In genomic region chr3:84125704-84126289, GRCm38 (mm10) we compare ENCODE assay signal across 24 mouse cellular contexts. TPM values are rescaled to one million over a fixed set of nuclear protein-coding genes. Genes with fewer than 3 reads are reported as not detected.
DNase-seq lines count a peak whose midpoint lies in the region; ATAC-seq and TF ChIP-seq lines count a peak whose summit lies in the region.
"Had no signal": no experiment of that assay in that cellular context is flagged by ENCODE, and none has a peak within 500 bp of the region (broad histone marks: within the 10 kb centered on the region; RNA-seq: fewer than 3 reads in every experiment).

No protein-coding gene starts in this region.

- no peaks in the 10 kb centered on the region for H3K36me3 ChIP-seq in megakaryocyte, embryonic 14.5 days (replicated peaks; ENCODE audit: low read length)
- H3K36me3 ChIP-seq: forebrain, embryonic 15.5 days; neural tube, embryonic 12.5 days had no signal

- intact Hi-C loops in gastrocnemius, adult 2 months (cut with DNase I) = loop anchor here (10.0 kb wide), 1 partner anchor 211 kb away; no protein-coding TSS in a partner anchor

- H3K4me3 ChIP-seq in gastrocnemius, adult 2 months = no peak overlapping the region
- peak overlapping the region; percentile 53 for H3K4me3 ChIP-seq in megakaryocyte, embryonic 14.5 days (replicated peaks)
- H3K4me3 ChIP-seq: erythroblast, embryonic 14.5 days; forebrain, embryonic 15.5 days; neural tube, embryonic 12.5 days had no signal

- ATAC-seq in activated CD4-positive, CD25-positive, alpha-beta regulatory T cell, adult 4 months = peak; percentile 60
- no peak for ATAC-seq in frontal cortex, adult (ENCODE audit: low TSS enrichment)
- ATAC-seq: forebrain, embryonic 15.5 days; hindbrain, embryonic 16.5 days; liver, postnatal 0 days; midbrain, embryonic 16.5 days had no signal

- no peaks in the 10 kb centered on the region for H3K27me3 ChIP-seq in megakaryocyte, embryonic 14.5 days (replicated peaks)
- H3K27me3 ChIP-seq: forebrain, embryonic 15.5 days; neural tube, embryonic 12.5 days had no signal

- H3K4me1 ChIP-seq in megakaryocyte, embryonic 14.5 days = peaks cover 30% of the 10 kb centered on the region
- H3K4me1 ChIP-seq: forebrain, embryonic 15.5 days; neural tube, embryonic 12.5 days had no signal

- no peak for DNase-seq in gastrocnemius, adult 2 months
- no peak for DNase-seq in gastrocnemius, postnatal 10 days
- DNase-seq in 416B (ENCODE audit: low read depth) = peak; percentile 91
- DNase-seq in left cerebral cortex, adult 8-10 months (ENCODE audit: low spot score in 2 of 2) = no peak
- no peak for DNase-seq in layer of hippocampus, postnatal 10 days (ENCODE audit: low spot score in 2 of 2)
- DNase-seq: cerebellum, postnatal 10 days; kidney, adult 8-10 months; kidney, postnatal 36 days; liver; liver, postnatal 0 days; right cerebral cortex, postnatal 25 days; thymus, postnatal 25 days had no signal

- H3K9me3 ChIP-seq in megakaryocyte, embryonic 14.5 days = no peaks in the 10 kb centered on the region
- H3K9me3 ChIP-seq: forebrain, embryonic 15.5 days; neural tube, embryonic 12.5 days had no signal

- no peak for TF ChIP-seq CTCF in gastrocnemius, adult 2 months (IDR thresholded peaks at IDR 0.05)

- H3K27ac ChIP-seq in gastrocnemius, adult 2 months = 0 out of 2 replicates have a peak overlapping the region, but pooled peaks have one; percentile 24
- H3K27ac ChIP-seq: forebrain, embryonic 15.5 days; neural tube, embryonic 12.5 days had no signal

RNA-seq across cellular contexts. Expression of gene Mnd1, which starts 29.8 kb away (rescaled TPM):
- 1 to 10 TPM; 1.4 to 1.6 TPM for total RNA-seq in gastrocnemius, adult 2 months (2021)
- 1 to 10 TPM; 8.1 to 8.5 TPM for total RNA-seq in gastrocnemius, postnatal 10 days (2021)
- 1 to 10 TPM; 1.7 to 3.8 TPM for polyA plus RNA-seq in activated CD4-positive, CD25-positive, alpha-beta regulatory T cell, adult 4 months (2017; shearing (Covaris generic))
- 2.8 TPM in 1 of 2 replicates, not detected in the other for polyA plus RNA-seq in megakaryocyte, embryonic 14.5 days (2012; ENCODE audit: insufficient read depth, low replicate concordance)
- total RNA-seq in left cerebral cortex, adult 8-10 months (2022) = 1 to 10 TPM in 3 of 4 experiments, under 1 TPM in 1; 0.66 to 2.3 (median 1.4) TPM
- total RNA-seq in layer of hippocampus, postnatal 10 days (2021) = 1 to 10 TPM; 2.8 to 3.1 TPM

RNA-seq across cellular contexts. Expression of gene Gm6525, which starts 48.1 kb away (rescaled TPM):
- total RNA-seq in gastrocnemius, adult 2 months (2021) = not detected
- total RNA-seq in gastrocnemius, postnatal 10 days (2021) = under 1 TPM in 1 of 2 experiments, not detected in 1; 0.31 TPM
- not detected for polyA plus RNA-seq in activated CD4-positive, CD25-positive, alpha-beta regulatory T cell, adult 4 months (2017; shearing (Covaris generic))
- not detected in 2 replicates for polyA plus RNA-seq in megakaryocyte, embryonic 14.5 days (2012; ENCODE audit: insufficient read depth, low replicate concordance)
- total RNA-seq in left cerebral cortex, adult 8-10 months (2022) = not detected
- not detected for total RNA-seq in layer of hippocampus, postnatal 10 days (2021)
- total RNA-seq: gastrocnemius, adult 18-20 months; heart, postnatal 25 days; layer of hippocampus, postnatal 25 days; left cerebral cortex, postnatal 36 days had no signal
- polyA plus RNA-seq: erythroblast, embryonic 14.5 days had no signal
